Mouse (Mus musculus): ENCODE results near the gene Med13.
"Not testable (repeated sequence)": the region's sequence is repeated elsewhere in the genome, so short reads cannot be mapped to it uniquely, and the experiment has no call there.

Med13 gene

DNA sequence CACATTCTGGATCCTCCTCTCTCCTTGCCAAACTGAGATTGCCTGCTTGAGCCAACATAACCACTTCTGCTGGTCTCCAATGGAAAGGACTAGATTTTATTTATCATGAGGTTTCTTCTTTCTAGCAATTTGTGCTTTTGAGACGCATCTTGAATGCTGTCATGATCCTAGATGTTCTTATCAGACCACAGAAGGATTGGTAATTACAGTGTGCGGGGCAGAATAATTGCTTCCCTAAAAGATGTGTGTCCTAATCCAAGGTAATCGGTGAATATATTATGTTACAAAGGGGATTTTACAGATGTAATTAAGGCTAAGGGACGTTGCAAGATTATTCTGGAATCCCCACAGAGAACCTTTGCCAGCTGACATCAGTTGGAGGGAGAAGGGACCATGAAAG lies 21.6 kb upstream of the Med13 start:
- no peak for DNase-seq

- DNase-seq = no peak
Measured at GRCm38 (mm10) chr11:86377841-86378240, 20.4 kb upstream of the Med13 start.

GRCm38 (mm10) chr11:86376707-86377106 lies 19.3 kb upstream of the Med13 start:
- no peak for DNase-seq

DNA sequence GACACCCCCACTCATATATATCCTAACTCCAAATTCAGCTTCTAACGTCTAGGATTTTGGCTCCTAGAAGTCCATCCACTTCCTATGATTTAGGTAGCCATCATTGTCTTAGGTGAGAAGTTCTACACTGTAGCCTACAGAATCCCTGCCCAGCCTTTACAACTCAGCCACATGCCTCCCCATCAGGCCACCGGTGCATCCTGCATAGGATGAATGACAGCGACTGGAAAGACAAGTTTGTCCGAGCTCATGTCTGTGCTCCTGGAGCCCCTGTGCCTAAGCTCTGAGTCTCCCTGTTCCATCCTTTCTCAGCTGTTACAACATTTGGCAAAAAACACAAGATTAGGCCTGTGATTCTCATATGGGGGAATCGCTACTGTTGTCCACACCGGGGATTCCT lies 17.7 kb upstream of the Med13 start:
- DNase-seq = no peak

DNA sequence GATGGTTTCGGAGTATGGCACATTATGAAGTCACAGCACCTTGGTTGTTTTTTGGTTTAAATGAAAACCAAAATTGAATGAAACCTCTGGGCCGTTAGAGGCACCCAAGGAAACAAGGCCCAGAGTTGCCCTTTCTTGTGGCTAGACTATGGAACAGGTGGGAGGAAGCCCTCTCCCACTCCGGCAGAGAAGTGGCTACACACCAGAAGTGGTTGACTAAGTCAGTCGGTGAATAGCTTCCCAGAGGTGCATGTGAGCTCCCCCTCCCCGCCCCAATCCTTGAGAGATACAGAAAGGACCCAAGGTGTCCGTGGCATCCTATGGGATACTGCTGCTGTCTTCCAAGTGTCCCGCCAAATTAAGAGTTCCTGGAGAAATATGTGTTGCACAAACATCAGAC lies 13.9 kb upstream of the Med13 start:
- no peak for DNase-seq

GRCm38 (mm10) chr11:86369860-86370259 lies 12.5 kb upstream of the Med13 start:
- no peak for DNase-seq

- no peak for DNase-seq
Measured at GRCm38 (mm10) chr11:86369003-86369402, 11.6 kb upstream of the Med13 start.

DNA sequence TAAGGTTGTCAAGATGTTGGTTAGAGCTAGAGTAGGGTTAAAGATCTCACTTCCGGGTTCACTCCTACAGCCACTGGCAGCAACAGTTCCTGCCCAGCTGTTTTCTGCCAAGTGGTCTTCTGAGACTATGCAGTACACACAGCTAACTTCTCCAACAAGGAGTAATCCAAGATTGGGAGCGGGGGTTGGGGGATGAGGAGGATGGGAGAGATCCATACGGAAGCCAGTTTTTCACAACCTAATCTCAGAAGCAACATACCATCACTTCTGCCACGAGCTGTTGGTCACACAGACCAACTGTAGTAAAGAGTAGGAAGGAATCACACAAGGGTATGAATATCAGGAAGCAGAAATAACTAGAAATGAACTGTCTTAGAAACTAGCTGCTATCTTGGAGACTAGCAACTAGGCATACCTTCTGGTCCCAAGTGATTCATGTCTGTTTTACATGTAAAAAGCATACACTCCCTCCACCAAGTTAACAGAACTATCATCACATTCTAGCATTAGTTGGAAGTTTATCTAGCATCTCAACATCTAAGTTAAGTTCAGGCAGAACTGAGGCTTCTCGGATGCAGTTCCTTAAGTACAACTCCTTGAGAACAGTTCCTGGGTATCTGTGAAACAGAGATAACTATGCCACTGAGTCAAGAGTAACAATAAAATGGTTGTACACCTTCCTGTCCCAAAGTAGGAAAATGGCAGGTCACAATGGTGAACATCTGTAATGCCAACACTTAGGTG lies 7.5 kb upstream of the Med13 start:
- no peak for DNase-seq

GRCm38 (mm10) chr11:86357984-86358528 lies 654 bp upstream of the Med13 start:
- peak; percentile 99 for DNase-seq

DNA sequence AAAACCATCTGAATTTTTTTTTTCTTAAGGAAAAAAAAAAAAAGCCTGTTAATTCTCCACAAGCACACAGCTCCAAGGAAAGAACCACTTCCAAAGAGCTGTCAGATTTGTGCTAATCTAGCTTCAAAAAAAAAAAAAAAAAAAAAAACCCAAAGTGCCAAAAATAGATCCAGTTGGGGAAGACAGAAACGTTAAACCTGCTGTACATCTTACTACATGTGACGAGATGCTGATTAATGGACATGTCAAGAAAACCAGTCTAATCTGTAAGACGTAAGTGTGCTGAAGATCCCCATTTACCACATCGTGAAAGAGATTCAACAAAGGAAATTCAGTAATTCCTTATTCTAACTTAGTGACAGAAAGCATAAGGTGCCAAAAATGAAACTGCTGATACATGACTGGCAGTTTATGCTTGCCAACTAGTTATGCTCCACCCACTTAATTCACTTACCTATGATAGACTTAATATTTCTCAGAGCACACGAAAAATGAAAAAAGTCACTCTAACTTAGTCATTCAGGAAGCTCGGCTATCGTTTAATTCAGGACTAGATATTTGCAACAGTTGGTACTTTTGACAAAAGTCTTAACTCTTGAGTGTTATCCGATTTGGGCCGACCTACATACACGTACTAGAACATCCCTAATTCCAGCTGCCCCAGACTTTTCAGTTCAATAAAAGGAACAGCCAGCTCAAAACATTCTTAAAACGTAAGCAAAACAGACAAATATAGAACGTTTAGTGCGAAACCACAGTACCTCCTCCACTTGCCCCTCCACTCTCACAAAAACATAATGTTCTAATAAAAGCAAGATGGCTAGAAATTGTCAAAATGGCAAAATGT lies 1.2 kb downstream of the Med13 start:
- no peak for DNase-seq

GRCm38 (mm10) chr11:86353586-86353985 lies 3.8 kb downstream of the Med13 start:
- DNase-seq = no peak

- DNase-seq = no peak
Measured at GRCm38 (mm10) chr11:86351766-86352315, 5.6 kb downstream of the Med13 start.

- no peak for DNase-seq
Measured at GRCm38 (mm10) chr11:86350636-86351138, 6.7 kb downstream of the Med13 start.

GRCm38 (mm10) chr11:86349325-86349724 lies 8.1 kb downstream of the Med13 start:
- DNase-seq = no peak

DNA sequence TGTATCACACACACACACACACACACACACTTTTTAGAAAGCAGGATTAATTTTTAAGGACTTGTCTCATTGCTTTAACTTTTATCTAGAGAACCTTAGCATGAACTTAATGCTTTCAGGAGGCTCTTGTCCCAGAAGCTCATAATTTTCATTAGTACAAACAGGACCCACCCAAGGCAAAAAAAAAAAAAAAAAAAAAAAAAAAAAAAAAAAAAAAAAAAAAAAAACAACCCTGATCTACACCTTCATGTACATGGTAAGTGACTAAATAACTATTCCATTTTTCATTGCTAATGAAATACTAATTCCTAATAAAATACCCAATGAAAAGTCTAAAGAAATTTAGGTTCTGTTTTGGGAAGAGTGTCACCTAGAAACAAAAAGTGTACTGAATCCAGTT lies 8.5 kb downstream of the Med13 start:
- DNase-seq = no peak

DNA sequence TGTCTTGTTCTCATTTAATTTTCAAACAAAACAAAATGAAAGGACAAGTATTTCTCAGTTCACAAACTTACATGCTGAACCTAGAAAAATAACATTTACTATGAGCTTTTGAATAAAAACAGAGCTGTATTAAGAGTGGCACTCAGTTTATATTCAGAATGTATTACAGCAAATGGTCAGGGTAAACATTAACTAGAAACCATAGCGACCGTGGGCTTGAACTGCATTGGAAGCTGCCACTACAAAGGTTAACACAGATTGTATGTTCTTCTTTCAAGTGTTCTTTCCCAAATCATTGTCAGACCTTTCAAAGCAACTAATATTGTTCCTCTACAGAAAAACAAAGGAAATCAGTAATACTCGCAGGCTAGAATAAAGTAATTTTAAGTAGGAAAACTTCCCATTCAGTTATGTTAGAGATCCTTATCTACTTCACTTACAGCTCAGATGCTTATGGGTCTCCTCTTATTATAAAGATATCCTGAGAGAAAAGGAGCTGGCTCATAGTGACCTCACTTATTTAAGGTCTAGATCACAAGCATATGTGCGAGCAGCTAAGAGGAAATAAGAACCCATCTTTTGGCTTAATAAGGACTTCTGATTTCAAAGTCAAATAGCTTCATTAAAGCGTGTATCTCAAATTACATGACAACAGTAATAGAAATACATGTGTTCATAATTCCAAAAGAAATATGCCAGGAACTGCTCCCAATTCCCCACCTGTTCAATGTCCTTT lies 9.8 kb downstream of the Med13 start:
- DNase-seq = no peak

- no peak for DNase-seq
Measured at GRCm38 (mm10) chr11:86346525-86346924, 10.9 kb downstream of the Med13 start.

DNA sequence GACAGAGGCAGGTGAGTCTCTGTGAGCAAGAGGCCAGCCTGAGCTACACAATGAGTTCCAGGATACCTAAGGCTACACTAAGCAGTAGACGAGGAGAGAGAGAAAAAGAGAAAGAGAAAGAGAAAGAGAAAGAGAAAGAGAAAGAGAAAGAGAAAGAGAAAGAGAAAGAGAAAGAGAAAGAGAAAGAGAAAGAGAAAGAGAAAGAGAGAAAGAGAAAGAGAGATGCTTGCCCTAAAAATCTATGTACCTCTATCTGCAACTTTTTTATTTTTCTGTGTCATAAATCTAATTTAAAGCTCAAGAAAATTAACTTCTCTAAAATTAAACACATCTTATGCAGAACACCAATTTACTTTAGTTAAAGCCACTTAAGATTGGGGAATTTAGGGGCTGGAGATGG lies 12.5 kb downstream of the Med13 start:
- DNase-seq = not testable (repeated sequence)

DNA sequence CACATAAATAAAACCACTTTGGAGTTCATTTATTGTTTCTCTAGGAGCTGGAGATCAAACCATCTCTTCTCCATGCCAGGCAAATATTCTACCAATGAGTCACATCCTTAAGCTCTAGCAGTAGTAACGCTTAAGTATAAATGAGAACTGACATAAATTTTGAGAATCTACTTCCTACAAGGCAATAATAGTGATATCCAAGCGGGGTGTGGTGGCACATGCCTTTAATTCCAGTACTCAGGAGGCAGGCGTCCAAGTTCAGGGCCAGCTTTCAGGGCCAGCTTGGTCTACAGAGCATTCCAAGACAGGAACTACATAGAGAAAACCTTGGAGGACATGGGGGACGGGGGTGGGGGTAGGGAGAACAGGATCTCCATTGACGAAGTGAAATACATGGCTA lies 33.2 kb downstream of the Med13 start:
- no peak for DNase-seq

- DNase-seq = not testable (repeated sequence)
Measured at GRCm38 (mm10) chr11:86314992-86315391, 42.4 kb downstream of the Med13 start.

- DNase-seq = no peak
Measured at GRCm38 (mm10) chr11:86310280-86310679, 47.1 kb downstream of the Med13 start.

DNA sequence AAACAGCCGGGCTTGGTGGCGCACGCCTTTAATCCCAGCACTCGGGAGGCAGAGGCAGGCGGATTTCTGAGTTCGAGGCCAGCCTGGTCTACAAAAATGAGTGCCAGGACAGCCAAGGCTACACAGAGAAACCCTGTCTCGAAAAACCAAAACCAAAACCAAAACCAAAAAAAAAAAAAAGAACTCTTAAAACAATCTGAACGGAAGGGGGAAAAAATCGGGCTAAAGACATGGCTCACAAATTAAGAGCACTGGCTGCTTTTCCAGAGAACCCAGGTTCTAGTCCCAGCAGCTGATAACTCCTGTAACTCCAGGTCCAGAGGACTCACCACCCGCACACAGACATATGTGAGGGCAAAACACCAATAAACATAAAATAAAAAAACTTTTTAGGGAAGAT lies 65.2 kb downstream of the Med13 start:
- not testable (repeated sequence) for DNase-seq

- no peak for DNase-seq
Measured at GRCm38 (mm10) chr11:86291714-86292113, 65.7 kb downstream of the Med13 start.

Measured in lung, postnatal 4 days (tissue).